Mouse (Mus musculus) inflammation-experienced regulatory T-cells, adult 6 months (primary cell): ENCODE measurements around the gene Ppp2r5c. TPM values are rescaled to one million over a fixed set of nuclear protein-coding genes. Genes with fewer than 3 reads are reported as not detected.

Experiments
- polyA plus RNA-seq, 3 experiments: library from polyadenylated mRNA; unstranded; fragments of 100-300 nt; shearing (Covaris generic); gene quantifications; one replicate each; pipeline ENCODE4 v1.2.1; 2017

Gene Ppp2r5c
- polyA plus RNA-seq, 3 experiments from 2014 or later = 506 to 623 (median 523) TPM

Other genes with a start within 250 kb of the Ppp2r5c start
- not detected for gene Dio3, start 168.1 kb upstream of the Ppp2r5c start, polyA plus RNA-seq
- gene Dync1h1, start 154.3 kb downstream of the Ppp2r5c start, polyA plus RNA-seq = 10 to 100 TPM; 32.4 to 52.5 (median 48.5) TPM
- 1 to 10 TPM in 1 of 3 experiments, not detected in 2; 1.1 TPM for gene 1700001K19Rik, start 235.5 kb downstream of the Ppp2r5c start, polyA plus RNA-seq